Mouse (Mus musculus): Measurements from ENCODE around the gene Dpp9. TPM values are rescaled to one million over a fixed set of nuclear protein-coding genes. Genes with fewer than 3 reads are reported as not detected.

Dpp9 gene
- polyA plus RNA-seq, 1 experiment from 2014 or later: 38.8 TPM

GRCm38 (mm10) chr17:56169830-56170229 is 48.9 kb downstream of the Dpp9 start:
- H3K9ac ChIP-seq (ENCODE audit: low read depth, low read length): no peak overlapping the region; the same call in 1 of the 2 replicates
- no peak overlapping the region for H3K4me2 ChIP-seq
- WGBS: 54% methylated on average over 6 of the region's 6 CpGs
- peaks cover 2% of the 10 kb centered on the region for H3K4me1 ChIP-seq (replicated peaks; ENCODE audit: control insufficient read depth, insufficient read depth, low read length)
- 0 out of 2 replicates have a peak overlapping the region, but pooled peaks have one; percentile 11 for H3K27ac ChIP-seq (ENCODE audit: low read depth, low read length)
- DNase-seq (ENCODE audit: low spot score): no peak
- 0 out of 2 replicates have a peak, but pooled peaks have one; percentile 26 for ATAC-seq (replicated peaks; ENCODE audit: low FRiP score)
- no peaks in the 10 kb centered on the region for H3K27me3 ChIP-seq (replicated peaks; ENCODE audit: control insufficient read depth, insufficient read depth, low read length)
- H3K36me3 ChIP-seq (ENCODE audit: control insufficient read depth, insufficient read depth, low read length): peaks cover 1% of the 10 kb centered on the region; the same call in 1 of the 2 replicates
- H3K9me3 ChIP-seq (ENCODE audit: control insufficient read depth, low read length): no peaks in the 10 kb centered on the region
- H3K4me3 ChIP-seq (ENCODE audit: low read depth, low read length): no peak overlapping the region

DNA sequence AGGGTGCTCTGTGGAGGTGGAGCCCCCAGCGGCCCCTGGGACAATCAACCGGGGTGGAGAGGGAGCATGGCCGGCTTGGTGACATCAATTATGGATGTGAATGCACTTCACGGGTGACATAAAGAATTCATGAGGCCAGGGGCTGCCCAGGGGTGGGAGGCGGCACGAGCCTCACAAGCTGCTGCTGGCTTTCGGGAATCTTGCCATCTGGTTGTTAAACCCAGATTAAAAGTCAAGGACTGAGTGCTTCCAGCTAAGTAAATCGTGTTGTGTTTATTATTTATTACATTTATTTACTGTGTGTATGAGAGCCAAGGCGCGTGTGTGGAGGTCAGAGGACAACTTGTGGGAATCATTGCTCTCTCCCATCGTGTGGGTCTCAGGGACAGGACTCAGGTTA is 53.0 kb downstream of the Dpp9 start:
- Histone ChIP-seq H3K9me3 (ENCODE audit: control insufficient read depth, low read length) (no peaks in the 10 kb centered on the region), H3K4me1 (replicated peaks; ENCODE audit: control insufficient read depth, insufficient read depth, low read length) (peaks cover 10% of the 10 kb centered on the region), H3K9ac (ENCODE audit: low read depth, low read length) (no peak overlapping the region), H3K27me3 (replicated peaks; ENCODE audit: control insufficient read depth, insufficient read depth, low read length) (no peaks in the 10 kb centered on the region; the same call in 1 of the 2 replicates), H3K27ac (ENCODE audit: low read depth, low read length) (no peak overlapping the region), H3K4me2 (no peak overlapping the region), H3K36me3 (ENCODE audit: control insufficient read depth, insufficient read depth, low read length) (no peaks in the 10 kb centered on the region), H3K4me3 (ENCODE audit: low read depth, low read length) (no peak overlapping the region)
- no peak for ATAC-seq (replicated peaks; ENCODE audit: low FRiP score)
- DNase-seq (ENCODE audit: low spot score): no peak
- WGBS: 76% methylated on average over 11 of the region's 11 CpGs

DNA sequence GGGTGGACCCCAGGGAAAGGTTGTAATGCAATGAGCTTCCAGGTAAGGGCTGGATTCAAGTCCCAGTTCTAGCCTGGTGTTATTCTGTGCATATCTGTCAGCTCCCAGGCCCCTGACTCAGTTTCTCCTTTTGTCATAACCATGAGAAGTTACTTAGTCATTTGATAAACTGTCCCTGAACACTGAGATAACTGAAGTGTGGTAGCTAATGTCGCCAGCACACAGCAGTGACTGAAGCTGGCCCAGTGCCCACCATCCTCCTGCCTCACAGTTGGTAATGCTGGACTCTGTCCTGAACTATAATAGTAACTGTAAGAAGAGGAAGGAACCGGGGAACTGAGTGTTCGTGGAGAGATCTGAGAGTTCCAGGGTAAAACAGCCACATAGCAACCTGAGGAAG is 54.2 kb downstream of the Dpp9 start:
- H3K4me1 ChIP-seq (replicated peaks; ENCODE audit: control insufficient read depth, insufficient read depth, low read length): peaks cover 7% of the 10 kb centered on the region
- H3K27ac ChIP-seq (ENCODE audit: low read depth, low read length): no peak overlapping the region
- H3K9me3 ChIP-seq (ENCODE audit: control insufficient read depth, low read length): no peaks in the 10 kb centered on the region
- H3K4me3 ChIP-seq (ENCODE audit: low read depth, low read length): no peak overlapping the region
- DNase-seq (ENCODE audit: low spot score) (no peak), ATAC-seq (replicated peaks; ENCODE audit: low FRiP score) (no peak)
- H3K36me3 ChIP-seq (ENCODE audit: control insufficient read depth, insufficient read depth, low read length): no peaks in the 10 kb centered on the region
- no peak overlapping the region for H3K4me2 ChIP-seq
- 65% methylated on average over 3 of the region's 3 CpGs for WGBS
- no peak overlapping the region for H3K9ac ChIP-seq (ENCODE audit: low read depth, low read length)
- H3K27me3 ChIP-seq (replicated peaks; ENCODE audit: control insufficient read depth, insufficient read depth, low read length): no peaks in the 10 kb centered on the region; the same call in 1 of the 2 replicates

- H3K4me1 ChIP-seq (replicated peaks; ENCODE audit: control insufficient read depth, insufficient read depth, low read length): peaks cover 7% of the 10 kb centered on the region
- H3K9ac ChIP-seq (ENCODE audit: low read depth, low read length): no peak overlapping the region
- no peak overlapping the region for H3K4me3 ChIP-seq (ENCODE audit: low read depth, low read length)
- H3K36me3 ChIP-seq (ENCODE audit: control insufficient read depth, insufficient read depth, low read length): no peaks in the 10 kb centered on the region
- H3K4me2 ChIP-seq: no peak overlapping the region
- 73% methylated on average over 6 of the region's 6 CpGs for WGBS
- no peak for DNase-seq (ENCODE audit: low spot score)
- H3K27me3 ChIP-seq (replicated peaks; ENCODE audit: control insufficient read depth, insufficient read depth, low read length): no peaks in the 10 kb centered on the region; the same call in 1 of the 2 replicates
- ATAC-seq (replicated peaks; ENCODE audit: low FRiP score): no peak
- no peak overlapping the region for H3K27ac ChIP-seq (ENCODE audit: low read depth, low read length)
- no peaks in the 10 kb centered on the region for H3K9me3 ChIP-seq (ENCODE audit: control insufficient read depth, low read length)
Observed at GRCm38 (mm10) chr17:56163523-56164102, 55.1 kb downstream of the Dpp9 start.

DNA sequence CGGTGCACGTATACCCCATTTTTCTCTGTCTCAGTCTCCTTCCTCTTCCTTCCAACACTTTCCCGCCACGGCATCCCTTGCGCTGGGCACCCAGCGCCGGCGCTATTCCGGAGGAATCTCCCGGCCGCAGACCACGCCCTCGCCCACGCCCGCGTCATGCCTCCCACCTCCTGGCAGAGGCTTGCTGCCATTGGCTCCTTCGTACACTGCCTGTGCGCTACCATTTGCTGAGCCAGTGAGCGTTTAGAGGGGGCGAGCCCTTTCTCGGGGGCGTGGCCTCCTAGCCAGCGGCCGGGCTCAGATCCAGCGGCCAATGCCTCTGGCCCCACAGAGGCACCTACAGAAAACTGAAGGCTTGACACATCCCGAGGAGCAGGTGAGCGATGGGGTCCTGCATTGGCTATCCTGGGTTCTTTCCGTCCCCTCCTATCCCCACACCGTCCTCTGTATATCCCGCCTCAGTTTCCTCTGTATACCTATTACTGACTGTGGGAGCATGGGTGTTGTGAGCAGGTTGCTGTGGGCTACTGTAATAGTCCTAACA is 56.4 kb downstream of the Dpp9 start, which contains the start of gene Tnfaip8l1:
Gene Tnfaip8l1 (plus strand): TSS at position 247 of the 544 bp plus-strand sequence.
- Histone ChIP-seq H3K27ac (ENCODE audit: low read depth, low read length) (peak within 1 kb of the TSS; percentile 4; the same call in 1 of the 2 replicates), H3K36me3 (ENCODE audit: control insufficient read depth, insufficient read depth, low read length) (no peaks in the 10 kb centered on the region)
- WGBS: under 1% methylated on average over 30 of the region's 30 CpGs

DNA sequence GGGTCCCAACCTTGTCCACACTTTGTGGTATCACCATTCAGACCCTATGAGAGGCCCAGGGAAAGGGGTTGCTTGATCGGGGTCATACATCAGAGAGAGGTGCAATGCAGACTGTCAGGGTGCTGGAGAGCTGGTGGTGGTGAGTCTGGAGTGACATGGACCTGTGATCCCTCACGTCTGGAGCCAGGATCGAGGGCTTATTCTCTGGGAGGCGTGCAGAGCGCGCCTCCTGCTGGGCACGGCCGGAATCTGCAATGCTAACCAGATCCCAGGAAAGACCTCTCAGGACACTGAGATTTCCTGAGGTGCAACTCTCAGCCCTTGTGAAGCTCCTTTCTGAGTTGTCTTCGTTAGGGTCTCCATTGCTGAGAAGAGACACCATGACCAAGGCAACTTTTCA is 59.0 kb downstream of the Dpp9 start:
- WGBS: 4% methylated on average over 9 of the region's 9 CpGs
- no peaks in the 10 kb centered on the region for H3K9me3 ChIP-seq (ENCODE audit: control insufficient read depth, low read length)
- H3K9ac ChIP-seq (ENCODE audit: low read depth, low read length): no peak overlapping the region
- DNase-seq (ENCODE audit: low spot score): peak; percentile 72
- H3K27me3 ChIP-seq (replicated peaks; ENCODE audit: control insufficient read depth, insufficient read depth, low read length): peaks cover 30% of the 10 kb centered on the region
- H3K4me1 ChIP-seq (replicated peaks; ENCODE audit: control insufficient read depth, insufficient read depth, low read length): peaks cover 7% of the 10 kb centered on the region
- H3K27ac ChIP-seq (ENCODE audit: low read depth, low read length): no peak overlapping the region
- ATAC-seq (replicated peaks; ENCODE audit: low FRiP score): no peak
- H3K4me3 ChIP-seq (ENCODE audit: low read depth, low read length): no peak overlapping the region
- no peaks in the 10 kb centered on the region for H3K36me3 ChIP-seq (ENCODE audit: control insufficient read depth, insufficient read depth, low read length)
- no peak overlapping the region for H3K4me2 ChIP-seq

More for the DNA sequence above, 56.4 kb downstream of the Dpp9 start, which contains the start of gene Tnfaip8l1:
- Histone ChIP-seq H3K9me3 (ENCODE audit: control insufficient read depth, low read length) (no peaks in the 10 kb centered on the region), H3K27me3 (replicated peaks; ENCODE audit: control insufficient read depth, insufficient read depth, low read length) (peaks cover 11% of the 10 kb centered on the region), H3K9ac (ENCODE audit: low read depth, low read length) (peak within 1 kb of the TSS; percentile 60), H3K4me3 (ENCODE audit: low read depth, low read length) (peak within 1 kb of the TSS; percentile 52), H3K4me2 (peak within 1 kb of the TSS; percentile 82), H3K4me1 (replicated peaks; ENCODE audit: control insufficient read depth, insufficient read depth, low read length) (peaks cover 7% of the 10 kb centered on the region)
- DNase-seq (ENCODE audit: low spot score) (peak; percentile 89), ATAC-seq (replicated peaks; ENCODE audit: low FRiP score) (peak; percentile 96)

GRCm38 (mm10) chr17:56153643-56154042 is 65.1 kb downstream of the Dpp9 start:
- peaks cover 50% of the 10 kb centered on the region for H3K27me3 ChIP-seq (replicated peaks; ENCODE audit: control insufficient read depth, insufficient read depth, low read length)
- ATAC-seq (replicated peaks; ENCODE audit: low FRiP score): peak; percentile 50; the same call in 1 of the 2 replicates

DNA sequence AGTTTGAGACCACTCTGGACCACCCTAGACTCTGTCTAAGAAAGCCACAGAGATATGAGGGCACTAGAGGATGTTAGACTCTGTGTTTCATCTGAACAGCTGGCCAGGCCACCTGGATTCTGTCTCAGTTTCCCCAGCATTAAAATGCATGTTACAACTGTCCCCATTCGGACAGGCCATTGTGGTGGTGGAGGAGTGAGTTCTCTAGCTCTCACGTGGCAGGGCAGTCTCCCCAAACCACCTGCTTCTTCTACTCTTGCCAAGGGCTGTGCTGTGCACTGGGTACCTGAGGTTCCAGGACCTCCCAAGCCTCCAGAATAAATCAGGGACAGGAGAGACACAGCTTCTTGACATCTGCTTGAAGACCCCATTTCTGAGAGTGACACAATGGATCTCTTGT is 68.8 kb downstream of the Dpp9 start:
- H3K4me1 ChIP-seq (replicated peaks; ENCODE audit: control insufficient read depth, insufficient read depth, low read length): no peaks in the 10 kb centered on the region
- no peak overlapping the region for H3K4me2 ChIP-seq
- H3K4me3 ChIP-seq (ENCODE audit: low read depth, low read length): no peak overlapping the region
- H3K9me3 ChIP-seq (ENCODE audit: control insufficient read depth, low read length): no peaks in the 10 kb centered on the region
- no peak overlapping the region for H3K27ac ChIP-seq (ENCODE audit: low read depth, low read length)
- ATAC-seq (replicated peaks; ENCODE audit: low FRiP score) (no peak), DNase-seq (ENCODE audit: low spot score) (no peak)
- H3K27me3 ChIP-seq (replicated peaks; ENCODE audit: control insufficient read depth, insufficient read depth, low read length): peaks cover 57% of the 10 kb centered on the region
- H3K36me3 ChIP-seq (ENCODE audit: control insufficient read depth, insufficient read depth, low read length): no peaks in the 10 kb centered on the region
- WGBS: 55% methylated on average over 2 of the region's 2 CpGs
- H3K9ac ChIP-seq (ENCODE audit: low read depth, low read length): no peak overlapping the region

More at GRCm38 (mm10) chr17:56153643-56154042, 65.1 kb downstream of the Dpp9 start:
- Histone ChIP-seq H3K4me1 (replicated peaks; ENCODE audit: control insufficient read depth, insufficient read depth, low read length) (no peaks in the 10 kb centered on the region), H3K4me2 (no peak overlapping the region), H3K9me3 (ENCODE audit: control insufficient read depth, low read length) (no peaks in the 10 kb centered on the region), H3K4me3 (ENCODE audit: low read depth, low read length) (no peak overlapping the region), H3K27ac (ENCODE audit: low read depth, low read length) (no peak overlapping the region), H3K9ac (ENCODE audit: low read depth, low read length) (no peak overlapping the region), H3K36me3 (ENCODE audit: control insufficient read depth, insufficient read depth, low read length) (no peaks in the 10 kb centered on the region)
- WGBS: 48% methylated on average over 9 of the region's 9 CpGs
- DNase-seq (ENCODE audit: low spot score): peak; percentile 63
